Mouse (Mus musculus) kidney, embryonic 16.5 days (tissue): ENCODE results near the gene Rnf10. TPM values are rescaled to one million over a fixed set of nuclear protein-coding genes. Genes with fewer than 3 reads are reported as not detected.
A peak's percentile ranks its signal among the peaks of the same experiment; 100 is the strongest.

Source experiments
- ATAC-seq: fragments of 200-750 bp; cut with Nextera tagmentation; 2 replicates; pipeline ENCODE4 v1.8.0; 2017; ENCODE audit warnings: moderate TSS enrichment; ENCODE audit not compliant: low FRiP score, low TSS enrichment
- H3K27ac ChIP-seq: fragments of 300-500 bp; sonication (generic); 2 replicates; pipeline ENCODE4 v1.5.1; 2014; ENCODE audit warnings: low read length
- H3K27me3 ChIP-seq: fragments of 300-500 bp; sonication (generic); 2 replicates; pipeline ENCODE4 v1.6.1; 2014; ENCODE audit warnings: low read length, control low read depth, mixed read lengths; ENCODE audit not compliant: insufficient read depth
- H3K36me3 ChIP-seq: fragments of 300-500 bp; sonication (generic); 2 replicates; pipeline ENCODE4 v1.6.1; 2014; ENCODE audit warnings: low read length, control low read depth, mixed read lengths; ENCODE audit not compliant: insufficient read depth
- H3K4me1 ChIP-seq: fragments of 300-500 bp; sonication (generic); 2 replicates; pipeline ENCODE4 v1.6.1; 2014; ENCODE audit warnings: low read length, control low read depth, mixed read lengths; ENCODE audit not compliant: insufficient read depth
- H3K4me2 ChIP-seq: fragments of 300-500 bp; sonication (generic); replicated peaks from 2 replicates; pipeline ENCODE4 v1.6.1; 2014; ENCODE audit warnings: low read depth, low read length
- H3K4me3 ChIP-seq: fragments of 300-500 bp; sonication (generic); 2 replicates; pipeline ENCODE4 v1.5.1; 2014; ENCODE audit warnings: mild to moderate bottlenecking, low read length
- H3K9ac ChIP-seq: fragments of 300-500 bp; sonication (generic); replicated peaks from 2 replicates; pipeline ENCODE4 v1.6.1; 2014; ENCODE audit warnings: low read length
- H3K9me3 ChIP-seq: fragments of 300-500 bp; sonication (generic); 2 replicates; pipeline ENCODE4 v1.6.1; 2016; ENCODE audit warnings: low read length, control low read depth
- WGBS: fragments of 180-500 bp; shearing (Covaris S2); extraction: QIAGEN DNeasy Blood & Tissue Kit; methylation state at CpG from one replicate; pipeline ENCODE4 v1.1.7; 2014; 5-methylcytosine and 5-hydroxymethylcytosine counted together
- polyA plus RNA-seq: library from polyadenylated mRNA; unstranded; fragments of >200 nt; fragmentation: Nextera tagmentation; extraction: Ambion mirVana; gene quantifications from 2 replicates; pipeline ENCODE4 v1.2.1, GENCODE M21; 2015

The Rnf10 gene
- polyA plus RNA-seq, 1 experiment from 2014 or later, result 122 TPM

GRCm38 (mm10) chr5:115278053-115278452 is 5.4 kb upstream of the Rnf10 start:
- ATAC-seq, result no peak
- no peak overlapping the region for H3K27ac ChIP-seq
- no peak overlapping the region for H3K4me3 ChIP-seq
- H3K9ac ChIP-seq, result no peak overlapping the region
- no peaks in the 10 kb centered on the region for H3K9me3 ChIP-seq
- 82% methylated on average over 1 of the region's 1 CpGs for WGBS
- H3K4me2 ChIP-seq, result no peak overlapping the region
- H3K36me3 ChIP-seq, result no peaks in the 10 kb centered on the region
- H3K27me3 ChIP-seq, result no peaks in the 10 kb centered on the region
- peaks cover 15% of the 10 kb centered on the region for H3K4me1 ChIP-seq

GRCm38 (mm10) chr5:115275998-115276397 is 3.3 kb upstream of the Rnf10 start:
- no peak overlapping the region for H3K4me3 ChIP-seq
- 39% methylated on average over 14 of the region's 14 CpGs for WGBS
- H3K36me3 ChIP-seq, result no peaks in the 10 kb centered on the region
- no peak overlapping the region for H3K27ac ChIP-seq
- no peak overlapping the region for H3K9ac ChIP-seq
- H3K9me3 ChIP-seq, result no peaks in the 10 kb centered on the region
- H3K4me1 ChIP-seq, result peaks cover 20% of the 10 kb centered on the region
- no peak for ATAC-seq
- H3K4me2 ChIP-seq, result no peak overlapping the region
- no peaks in the 10 kb centered on the region for H3K27me3 ChIP-seq

DNA sequence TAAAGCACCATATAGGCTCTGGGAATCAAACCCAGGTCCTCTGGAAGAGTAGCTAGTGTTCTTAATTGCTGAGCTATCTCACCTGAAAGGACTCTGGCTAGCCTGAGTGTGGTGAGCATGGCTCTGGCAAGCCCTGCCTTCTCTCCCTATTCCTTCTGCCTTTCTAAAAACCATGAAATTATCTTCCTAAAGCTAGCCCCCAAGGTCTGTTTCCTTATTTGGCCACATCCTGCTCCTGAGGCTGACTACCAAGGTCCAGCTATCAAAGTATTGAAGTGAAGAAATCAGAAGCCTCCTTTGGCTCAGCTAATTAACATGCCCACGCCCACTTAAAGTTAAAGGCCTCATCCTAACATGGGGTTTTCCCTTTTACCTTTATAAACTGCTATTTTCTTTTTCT is 2.1 kb upstream of the Rnf10 start:
- Histone ChIP-seq H3K4me2 (no peak overlapping the region), H3K27me3 (no peaks in the 10 kb centered on the region), H3K27ac (no peak overlapping the region), H3K4me1 (peaks cover 24% of the 10 kb centered on the region), H3K9ac (no peak overlapping the region), H3K9me3 (no peaks in the 10 kb centered on the region), H3K36me3 (no peaks in the 10 kb centered on the region; the same call in 1 of the 2 replicates), H3K4me3 (no peak overlapping the region)
- ATAC-seq, result no peak
- 82% methylated on average over 1 of the region's 1 CpGs for whole genome bisulfite sequencing

GRCm38 (mm10) chr5:115274353-115274752 is 1.7 kb upstream of the Rnf10 start:
- Histone ChIP-seq H3K36me3 (no peaks in the 10 kb centered on the region; the same call in 1 of the 2 replicates), H3K27me3 (no peaks in the 10 kb centered on the region), H3K4me1 (peaks cover 28% of the 10 kb centered on the region), H3K9ac (no peak overlapping the region), H3K27ac (no peak overlapping the region), H3K9me3 (no peaks in the 10 kb centered on the region), H3K4me2 (no peak overlapping the region), H3K4me3 (no peak overlapping the region)
- ATAC-seq, result no peak
- 53% methylated on average over 1 of the region's 1 CpGs for WGBS

GRCm38 (mm10) chr5:115273549-115274135 is 944 bp upstream of the Rnf10 start:
- no peak overlapping the region for H3K27ac ChIP-seq
- H3K27me3 ChIP-seq, result no peaks in the 10 kb centered on the region
- WGBS, result 78% methylated on average over 6 of the region's 6 CpGs
- no peak overlapping the region for H3K9ac ChIP-seq
- peaks cover 34% of the 10 kb centered on the region for H3K4me1 ChIP-seq
- H3K9me3 ChIP-seq, result no peaks in the 10 kb centered on the region
- 0 out of 2 replicates have a peak overlapping the region, but pooled peaks have one; percentile 80 for H3K4me3 ChIP-seq
- H3K4me2 ChIP-seq, result peak overlapping the region; percentile 60; the same call in 1 of the 2 replicates
- no peaks in the 10 kb centered on the region; the same call in 1 of the 2 replicates for H3K36me3 ChIP-seq
- ATAC-seq, result no peak

DNA sequence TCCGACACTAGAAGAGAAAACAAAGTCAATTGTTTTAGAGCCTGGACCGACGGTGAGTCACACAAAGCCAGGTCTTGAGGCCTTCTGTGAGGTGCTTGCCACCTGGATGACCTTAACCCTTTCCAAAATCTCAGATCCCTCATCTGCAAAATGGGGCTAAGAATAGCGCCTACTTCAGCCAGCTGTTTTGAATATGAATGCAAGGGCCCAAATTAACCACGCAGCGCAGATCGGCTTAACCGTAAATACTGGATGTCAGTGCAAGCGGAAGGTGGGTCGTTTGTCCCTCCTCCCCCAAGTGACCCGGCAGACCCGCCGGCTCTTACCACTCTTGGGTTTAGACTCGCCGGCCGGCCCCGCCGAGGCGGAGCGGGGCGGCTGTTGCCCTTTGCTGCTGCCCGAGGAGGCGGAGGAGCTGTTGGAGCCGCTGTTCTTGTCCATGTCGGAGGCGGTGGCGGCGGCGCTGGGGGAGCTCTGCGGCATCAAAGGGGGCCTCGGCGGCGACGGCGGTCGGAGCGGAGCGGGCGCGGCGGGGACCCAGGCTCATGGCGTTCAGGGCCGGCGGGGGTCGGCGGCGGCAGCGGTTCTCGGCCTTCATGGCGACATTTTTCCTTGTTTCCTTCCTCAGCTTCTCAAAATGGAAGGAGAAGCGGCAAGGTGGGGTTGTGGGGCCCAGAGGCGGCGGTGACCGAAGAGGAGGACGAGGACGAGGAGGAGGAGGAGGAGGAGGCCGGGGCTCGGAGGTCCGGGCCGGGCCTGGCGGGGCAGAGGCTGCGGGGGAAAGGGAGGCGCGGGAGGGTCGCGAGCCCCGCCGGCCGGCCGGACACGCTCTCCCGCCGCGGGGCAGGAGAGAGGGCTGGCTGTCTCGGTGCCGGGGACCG is 527 bp downstream of the Rnf10 start:
- peak overlapping the region; percentile 80 for H3K4me3 ChIP-seq
- H3K27me3 ChIP-seq, result no peaks in the 10 kb centered on the region
- peak overlapping the region; percentile 65 for H3K27ac ChIP-seq
- H3K9ac ChIP-seq, result peak overlapping the region; percentile 91
- WGBS, result under 1% methylated on average over 70 of the region's 77 CpGs
- no peaks in the 10 kb centered on the region for H3K9me3 ChIP-seq
- ATAC-seq, result peak; percentile 71; the same call in 1 of the 2 replicates
- no peaks in the 10 kb centered on the region; the same call in 1 of the 2 replicates for H3K36me3 ChIP-seq
- H3K4me1 ChIP-seq, result peaks cover 41% of the 10 kb centered on the region
- H3K4me2 ChIP-seq, result peak overlapping the region; percentile 78

- H3K27ac ChIP-seq, result no peak overlapping the region
- peak overlapping the region; percentile 80; the same call in 1 of the 2 replicates for H3K4me3 ChIP-seq
- H3K4me1 ChIP-seq, result peaks cover 41% of the 10 kb centered on the region
- ATAC-seq, result no peak
- WGBS, result 85% methylated on average over 1 of the region's 1 CpGs
- H3K9me3 ChIP-seq, result no peaks in the 10 kb centered on the region
- H3K36me3 ChIP-seq, result peaks cover under 1% of the 10 kb centered on the region; the same call in 1 of the 2 replicates
- 0 out of 2 replicates have a peak overlapping the region, but pooled peaks have one; percentile 78 for H3K4me2 ChIP-seq
- no peaks in the 10 kb centered on the region for H3K27me3 ChIP-seq
- no peak overlapping the region for H3K9ac ChIP-seq
These were observed 2.7 kb downstream of the Rnf10 start for GRCm38 (mm10) chr5:115269969-115270368.

DNA sequence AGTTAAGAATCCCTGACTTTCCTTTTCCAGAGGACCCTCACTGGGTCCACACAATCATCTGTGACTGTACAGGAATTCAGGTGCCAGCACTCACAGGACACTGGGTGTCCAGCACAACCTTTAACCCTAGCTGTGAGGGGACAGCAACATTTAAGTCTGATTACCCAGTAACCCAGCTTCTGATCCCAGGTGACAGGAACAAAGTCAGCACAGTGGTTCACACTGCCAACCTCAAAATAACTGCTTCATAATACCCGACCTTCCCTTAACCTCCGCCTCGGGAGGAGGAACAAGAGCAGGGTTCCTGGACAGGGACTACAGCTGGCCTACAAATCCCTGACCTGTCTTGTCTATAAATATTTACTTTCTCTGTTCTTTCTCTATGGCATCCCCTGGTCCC is 4.4 kb downstream of the Rnf10 start:
- Histone ChIP-seq H3K4me3 (no peak overlapping the region), H3K36me3 (peaks cover 3% of the 10 kb centered on the region; the same call in 1 of the 2 replicates), H3K4me2 (no peak overlapping the region), H3K9ac (no peak overlapping the region), H3K27ac (no peak overlapping the region), H3K9me3 (no peaks in the 10 kb centered on the region), H3K27me3 (no peaks in the 10 kb centered on the region), H3K4me1 (peaks cover 37% of the 10 kb centered on the region)
- no peak for ATAC-seq
- 57% methylated on average over 3 of the region's 3 CpGs for WGBS

- H3K36me3 ChIP-seq, result peaks cover 6% of the 10 kb centered on the region; the same call in 1 of the 2 replicates
- no peak overlapping the region for H3K27ac ChIP-seq
- no peak for ATAC-seq
- no peaks in the 10 kb centered on the region for H3K9me3 ChIP-seq
- no peak overlapping the region for H3K4me3 ChIP-seq
- WGBS, result 71% methylated on average over 3 of the region's 3 CpGs
- H3K27me3 ChIP-seq, result no peaks in the 10 kb centered on the region
- no peak overlapping the region for H3K4me2 ChIP-seq
- H3K9ac ChIP-seq, result no peak overlapping the region
- peaks cover 34% of the 10 kb centered on the region for H3K4me1 ChIP-seq
These were observed 5.1 kb downstream of the Rnf10 start for GRCm38 (mm10) chr5:115267469-115268045.
